Mouse (Mus musculus) spleen, postnatal 4 days (tissue): ENCODE measurements around the gene Lrrc34.
A peak's percentile ranks its signal among the peaks of the same experiment; 100 is the strongest.

Experiments used
- DNase-seq, 2 experiments: peaks; one replicate each; pipeline ENCODE4 v3.0.0; 2022; ENCODE audit warnings: low spot score in 2 of 2

Gene Lrrc34

GRCm38 (mm10) chr3:30600717-30601116 lies 47.0 kb downstream of the Lrrc34 start:
- DNase-seq = peak; percentile 26 to 68

- peak; percentile 35 to 70 for DNase-seq
Observed at GRCm38 (mm10) chr3:30599711-30600545, 47.7 kb downstream of the Lrrc34 start, which contains the start of gene Actrt3. Actrt3 (minus strand) TSS chr3:30599939.

- DNase-seq = no peak
Observed at GRCm38 (mm10) chr3:30597271-30597670, 50.4 kb downstream of the Lrrc34 start.

- DNase-seq = no peak
Observed at GRCm38 (mm10) chr3:30595111-30595832, 52.4 kb downstream of the Lrrc34 start.

GRCm38 (mm10) chr3:30593719-30594485 lies 53.8 kb downstream of the Lrrc34 start:
- no peak for DNase-seq

GRCm38 (mm10) chr3:30592418-30592853 lies 55.2 kb downstream of the Lrrc34 start:
- no peak for DNase-seq

- DNase-seq = no peak
Observed at GRCm38 (mm10) chr3:30588865-30589264, 58.8 kb downstream of the Lrrc34 start.
